16 mouse cellular contexts compared by ENCODE assay signal in the genomic region with DNA sequence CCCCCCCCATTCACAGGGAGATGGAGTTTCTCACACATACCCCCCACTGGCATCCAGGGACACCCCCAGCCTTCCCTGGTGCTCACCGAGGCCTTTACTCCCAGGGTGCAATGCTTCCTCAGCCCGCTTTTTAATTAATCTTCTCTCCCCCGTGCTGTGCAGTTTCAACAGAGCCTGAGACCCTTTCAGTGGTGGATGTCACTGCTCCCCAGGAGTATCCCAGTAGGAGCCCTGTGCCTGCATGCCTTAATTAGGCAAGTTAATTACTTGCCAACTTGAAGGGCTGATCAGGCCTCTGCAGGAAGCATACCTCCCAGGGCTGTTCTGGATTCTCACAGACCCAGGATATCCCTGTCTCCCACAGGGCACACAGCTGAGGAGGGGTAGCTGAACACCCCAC.
DNase-seq lines count a peak whose midpoint lies in the region; ATAC-seq lines count a peak whose summit lies in the region.
"Had no signal": no experiment of that assay in that cellular context is flagged by ENCODE, and none has a peak within 500 bp of the region (broad histone marks: within the 10 kb centered on the region; RNA-seq: fewer than 3 reads in every experiment).

No protein-coding gene starts in this region.

- H3K36me3 ChIP-seq in neural tube, embryonic 12.5 days, result no peaks in the 10 kb centered on the region
- H3K36me3 ChIP-seq in hindbrain, embryonic 13.5 days, result no peaks in the 10 kb centered on the region
- no peaks in the 10 kb centered on the region for H3K36me3 ChIP-seq in midbrain, embryonic 16.5 days (ENCODE audit: control insufficient read depth, insufficient read depth, low read length)
- H3K36me3 ChIP-seq: heart, embryonic 13.5 days; limb, embryonic 13.5 days; liver, embryonic 15.5 days had no signal

- H3K4me1 ChIP-seq in neural tube, embryonic 12.5 days, result peaks cover 12% of the 10 kb centered on the region; the same call in 1 of the 2 replicates
- H3K4me1 ChIP-seq in hindbrain, embryonic 13.5 days (replicated peaks), result peaks cover 27% of the 10 kb centered on the region
- H3K4me1 ChIP-seq in midbrain, embryonic 16.5 days (ENCODE audit: control insufficient read depth, insufficient read depth, low read length), result peaks cover 14% of the 10 kb centered on the region
- H3K4me1 ChIP-seq: heart, embryonic 13.5 days; limb, embryonic 13.5 days; liver, embryonic 15.5 days had no signal

- H3K27me3 ChIP-seq in neural tube, embryonic 12.5 days (replicated peaks), result no peaks in the 10 kb centered on the region
- H3K27me3 ChIP-seq in hindbrain, embryonic 13.5 days, result 0 out of 2 replicates have a peak, but pooled peaks cover 5% of the 10 kb centered on the region
- no peaks in the 10 kb centered on the region for H3K27me3 ChIP-seq in midbrain, embryonic 16.5 days (ENCODE audit: control insufficient read depth, insufficient read depth, low read depth, low read length)
- H3K27me3 ChIP-seq: heart, embryonic 13.5 days; limb, embryonic 13.5 days; liver, embryonic 15.5 days had no signal

- H3K4me2 ChIP-seq in neural tube, embryonic 12.5 days (replicated peaks), result no peak overlapping the region
- no peak overlapping the region for H3K4me2 ChIP-seq in hindbrain, embryonic 13.5 days
- H3K4me2 ChIP-seq in midbrain, embryonic 16.5 days (ENCODE audit: low read length), result no peak overlapping the region
- H3K4me2 ChIP-seq: heart, embryonic 13.5 days; limb, embryonic 13.5 days; liver, embryonic 15.5 days had no signal

- 0 out of 2 replicates have a peak, but pooled peaks have one; percentile 25 for ATAC-seq in neural tube, embryonic 12.5 days (ENCODE audit: low FRiP score, low read depth)
- ATAC-seq in hindbrain, embryonic 13.5 days (ENCODE audit: low FRiP score), result peak; percentile 65
- ATAC-seq in midbrain, embryonic 16.5 days, result peak; percentile 71; the same call in 1 of the 2 replicates

- no peak overlapping the region for H3K9ac ChIP-seq in neural tube, embryonic 12.5 days
- no peak overlapping the region for H3K9ac ChIP-seq in hindbrain, embryonic 13.5 days
- no peak overlapping the region for H3K9ac ChIP-seq in midbrain, embryonic 16.5 days (ENCODE audit: low read depth, low read length)
- H3K9ac ChIP-seq: heart, embryonic 13.5 days; limb, embryonic 13.5 days; liver, embryonic 15.5 days had no signal

- no peaks in the 10 kb centered on the region for H3K9me3 ChIP-seq in neural tube, embryonic 12.5 days
- no peaks in the 10 kb centered on the region for H3K9me3 ChIP-seq in hindbrain, embryonic 13.5 days
- H3K9me3 ChIP-seq in midbrain, embryonic 16.5 days (replicated peaks; ENCODE audit: control insufficient read depth, low read length, poor library complexity, severe bottlenecking), result no peaks in the 10 kb centered on the region
- H3K9me3 ChIP-seq: heart, embryonic 13.5 days; limb, embryonic 13.5 days; liver, embryonic 15.5 days had no signal

- no peak overlapping the region for H3K4me3 ChIP-seq in neural tube, embryonic 12.5 days
- H3K4me3 ChIP-seq in hindbrain, embryonic 13.5 days, result no peak overlapping the region
- no peak overlapping the region for H3K4me3 ChIP-seq in midbrain, embryonic 16.5 days (ENCODE audit: low read depth, low read length)
- H3K4me3 ChIP-seq: heart, embryonic 13.5 days; limb, embryonic 13.5 days; liver, embryonic 15.5 days had no signal

- no peak overlapping the region for H3K27ac ChIP-seq in neural tube, embryonic 12.5 days
- no peak overlapping the region for H3K27ac ChIP-seq in hindbrain, embryonic 13.5 days
- peak overlapping the region; percentile 31; the same call in 1 of the 2 replicates for H3K27ac ChIP-seq in midbrain, embryonic 16.5 days (ENCODE audit: low read length)
- H3K27ac ChIP-seq: heart, embryonic 13.5 days; limb, embryonic 13.5 days; liver, embryonic 15.5 days had no signal

- WGBS in neural tube, embryonic 12.5 days, result 13% methylated on average over 3 of the region's 3 CpGs
- 7% methylated on average over 3 of the region's 3 CpGs for WGBS in hindbrain, embryonic 13.5 days
- WGBS in midbrain, embryonic 16.5 days, result 8% methylated on average over 3 of the region's 3 CpGs

- DNase-seq in neural tube, embryonic 10.5 days (ENCODE audit: extremely low spot score, low spot score), result no peak
- DNase-seq in lung, postnatal 14 days, result no peak
- no peak for DNase-seq in natural killer cell, adult 2 months (ENCODE audit: low spot score in 2 of 2)
- DNase-seq in layer of hippocampus, postnatal 14 days (ENCODE audit: low spot score in 2 of 2), result no peak
- DNase-seq: adrenal gland, adult 2 months; cerebellum, adult 2 months; kidney, adult 8-10 months; lung, postnatal 10 days; right cerebral cortex, postnatal 25 days; thymus, postnatal 36 days had no signal
